Mouse (Mus musculus) adipocyte (in vitro differentiated cells): ENCODE data around the gene Slc16a9.
"Not testable (repeated sequence)": the region's sequence is repeated elsewhere in the genome, so short reads cannot be mapped to it uniquely, and the experiment has no call there.

Source experiments
- DNase-seq: peaks from one replicate; pipeline ENCODE4 v3.0.0-alpha.2; 2016; ENCODE audit warnings: low spot score

Slc16a9 gene

GRCm38 (mm10) chr10:70244921-70245558, at the start of gene Slc16a9:
Gene Slc16a9 (plus strand): TSS chr10:70245100.
- no peak for DNase-seq

DNA sequence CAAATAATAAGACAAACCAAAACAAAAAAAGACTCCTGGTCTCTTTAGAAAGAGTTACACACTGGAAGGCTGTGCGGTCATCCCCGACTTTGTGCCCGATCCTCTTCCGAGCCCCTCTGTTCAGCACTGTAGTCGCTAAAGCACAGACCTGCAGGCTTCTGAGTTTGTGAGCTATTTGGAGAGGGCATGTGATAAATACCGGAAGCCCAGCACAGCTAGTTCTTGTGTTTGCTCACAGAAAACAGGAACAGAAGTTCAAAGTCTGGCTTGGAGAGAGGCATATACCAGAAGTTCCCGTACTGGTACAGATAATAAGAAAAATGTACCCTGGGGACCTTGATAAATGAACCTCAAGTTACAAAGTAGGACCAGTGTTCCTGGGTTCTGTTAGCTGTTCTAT, 49.6 kb upstream of the Slc16a9 start:
- no peak for DNase-seq

- peak; percentile 42 for DNase-seq
These were observed 49.1 kb upstream of the Slc16a9 start for GRCm38 (mm10) chr10:70195786-70196185.

DNA sequence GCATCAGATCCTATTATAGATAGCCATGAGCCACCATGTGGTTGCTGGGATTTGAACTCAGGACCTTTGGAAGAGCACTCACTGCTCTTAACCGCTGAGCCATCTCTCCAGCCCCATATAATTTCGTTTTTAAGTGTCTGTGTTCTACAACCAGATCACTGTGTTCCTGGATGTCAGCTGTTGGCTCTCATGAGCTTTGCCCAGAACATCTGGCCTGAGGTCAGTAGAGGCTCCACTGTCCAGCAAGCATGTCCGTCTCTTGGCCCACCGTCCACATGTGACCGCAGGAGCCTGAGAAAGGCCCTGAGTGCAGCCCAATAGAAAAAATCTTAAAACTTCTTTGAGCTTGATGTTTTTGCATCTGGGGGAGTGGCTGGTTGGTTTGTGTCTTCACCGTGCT, 48.2 kb upstream of the Slc16a9 start:
- DNase-seq = no peak

GRCm38 (mm10) chr10:70197601-70198000, 47.3 kb upstream of the Slc16a9 start:
- no peak for DNase-seq

DNA sequence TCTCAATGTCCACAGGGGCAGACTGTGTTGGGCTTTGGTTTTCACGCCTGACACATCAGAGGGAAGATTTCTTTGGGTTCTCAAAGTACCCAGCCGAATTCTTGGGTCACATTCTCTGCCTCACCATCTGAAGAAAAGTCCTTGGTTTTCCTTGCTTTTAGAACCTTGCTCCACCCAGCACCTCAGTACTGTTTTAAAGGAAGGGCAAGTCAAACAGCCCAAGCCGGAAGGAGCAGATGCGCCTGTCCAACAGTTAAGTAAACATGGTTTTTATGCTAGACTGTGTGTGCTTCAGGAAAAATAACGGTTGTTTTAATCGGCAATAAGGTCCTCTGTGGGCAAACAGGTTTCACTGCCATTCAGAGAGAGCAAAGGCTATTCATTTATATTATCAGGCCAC, 46.9 kb upstream of the Slc16a9 start:
- DNase-seq = no peak

- no peak for DNase-seq
These were observed 45.9 kb upstream of the Slc16a9 start for GRCm38 (mm10) chr10:70198951-70199463.

DNA sequence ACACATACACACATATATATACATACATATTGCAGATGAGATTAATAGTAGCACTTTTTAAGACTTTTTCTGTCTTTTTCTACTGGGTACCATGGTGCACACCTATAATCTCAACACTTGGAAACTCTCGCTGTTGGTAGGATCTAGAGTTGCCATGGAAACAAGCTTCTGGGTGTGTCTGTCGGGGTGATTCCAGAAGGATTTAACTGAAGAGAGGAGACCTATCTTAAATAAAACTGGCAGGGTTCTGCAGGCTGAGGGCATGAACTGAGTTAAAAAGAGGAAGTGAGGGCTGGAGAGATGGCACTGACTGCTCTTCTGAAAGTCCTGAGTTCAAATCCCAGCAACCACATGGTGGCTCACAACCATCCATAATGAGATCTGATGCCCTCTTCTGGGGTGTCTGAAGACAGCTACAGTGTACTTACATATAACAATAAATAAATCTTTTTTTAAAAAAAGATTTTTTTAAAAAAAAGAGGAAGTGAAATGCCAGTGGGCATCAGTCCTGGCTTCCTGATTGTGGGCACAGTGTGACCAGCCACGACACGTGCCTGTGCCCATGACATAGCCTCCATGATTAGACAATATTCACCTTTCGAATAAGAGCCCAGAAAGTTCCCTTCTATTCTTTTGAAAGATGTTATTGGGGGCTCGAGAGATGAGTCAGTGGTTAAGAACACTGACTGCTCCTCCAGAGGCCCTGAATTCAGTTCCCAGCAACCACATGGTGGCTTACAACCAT, 45.3 kb upstream of the Slc16a9 start:
- no peak for DNase-seq

- no peak for DNase-seq
These were observed 43.9 kb upstream of the Slc16a9 start for GRCm38 (mm10) chr10:70200889-70201500.

- DNase-seq = no peak
These were observed 40.1 kb upstream of the Slc16a9 start, which contains the start of gene Mrln for GRCm38 (mm10) chr10:70204505-70205399. Gene Mrln (plus strand): TSS chr10:70204664.

- no peak for DNase-seq
These were observed 33.6 kb upstream of the Slc16a9 start for GRCm38 (mm10) chr10:70211281-70211680.

- DNase-seq = no peak
These were observed 23.9 kb upstream of the Slc16a9 start for GRCm38 (mm10) chr10:70220971-70221370.

DNA sequence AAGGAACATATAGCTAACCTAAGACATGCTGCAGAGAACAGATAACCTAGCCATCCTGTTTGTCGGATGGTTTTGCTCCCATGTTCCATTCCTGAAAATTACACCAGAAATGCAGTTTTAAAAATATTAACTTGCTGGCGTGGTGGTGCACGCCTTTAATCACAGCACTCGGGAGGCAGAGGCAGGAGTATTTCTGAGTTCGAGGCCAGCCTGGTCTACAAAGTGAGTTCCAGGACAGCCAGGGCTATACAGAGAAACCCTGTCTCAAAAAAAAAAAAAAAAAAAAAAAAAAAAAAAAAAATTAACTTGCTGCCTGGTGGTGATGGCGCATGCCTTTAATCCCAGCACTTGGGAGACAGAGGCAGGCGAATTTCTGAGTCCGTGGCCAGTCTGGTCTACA, 22.7 kb upstream of the Slc16a9 start:
- DNase-seq = not testable (repeated sequence)

DNA sequence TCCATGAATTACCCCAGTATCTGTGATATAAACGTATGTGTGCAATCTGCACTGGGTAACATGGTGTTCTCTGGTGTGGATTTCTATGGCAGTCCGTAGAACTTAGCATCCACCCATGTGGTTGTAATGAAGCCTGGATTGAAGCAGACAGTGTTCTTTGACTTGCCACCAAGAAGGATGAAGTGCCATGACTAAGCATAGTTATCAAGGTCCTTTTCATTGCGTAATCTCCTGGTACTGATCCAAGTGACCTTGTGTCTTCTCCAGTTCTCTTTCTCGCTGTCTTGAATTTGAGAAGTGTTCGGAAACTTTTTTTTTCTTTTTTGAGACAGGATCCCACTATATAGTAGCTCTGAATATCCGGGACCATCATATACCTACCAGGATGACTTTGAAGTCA, 20.3 kb upstream of the Slc16a9 start:
- peak; percentile 25 for DNase-seq

GRCm38 (mm10) chr10:70225760-70226159, 19.1 kb upstream of the Slc16a9 start:
- DNase-seq = no peak

- no peak for DNase-seq
These were observed 18.3 kb upstream of the Slc16a9 start for GRCm38 (mm10) chr10:70226608-70227007.

DNA sequence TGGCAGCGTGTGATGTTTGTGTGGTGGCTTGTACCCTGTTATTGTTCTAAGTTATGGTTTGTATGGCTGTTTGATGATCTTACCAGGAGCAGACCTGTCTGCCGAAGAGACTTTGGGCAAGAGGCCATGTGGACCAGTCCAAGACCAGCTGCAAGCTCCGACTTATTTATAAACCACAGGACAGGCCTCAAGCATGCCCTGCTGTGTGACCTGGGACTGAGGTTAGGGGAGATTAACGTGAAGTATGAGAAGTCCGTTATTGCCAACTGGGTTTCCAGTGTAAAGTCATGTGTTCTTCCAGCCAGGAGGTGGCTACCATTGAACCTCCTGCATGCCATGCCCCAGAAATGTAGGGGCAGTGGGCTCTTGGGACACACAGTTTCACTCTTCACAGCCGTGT, 14.5 kb upstream of the Slc16a9 start:
- DNase-seq = no peak

DNA sequence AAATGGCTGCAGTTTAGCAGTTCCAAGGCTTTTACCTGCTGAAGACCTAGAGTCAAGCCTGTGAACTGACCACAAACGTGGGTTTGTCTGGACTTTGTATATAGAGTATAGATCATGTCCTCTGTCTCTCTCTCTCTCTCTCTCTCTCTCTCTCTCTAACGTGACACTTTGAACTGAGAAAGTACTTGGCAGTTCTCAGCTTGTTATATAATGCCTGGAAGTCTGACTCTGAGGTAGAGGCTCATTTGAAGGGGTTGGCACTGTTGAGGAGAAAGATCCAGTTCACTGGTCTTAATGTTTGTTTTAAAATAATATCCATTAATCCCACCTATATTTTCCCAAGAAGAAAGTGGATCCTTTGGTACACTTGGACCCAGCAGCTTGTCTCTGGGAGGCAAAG, 7.0 kb upstream of the Slc16a9 start:
- no peak for DNase-seq

DNA sequence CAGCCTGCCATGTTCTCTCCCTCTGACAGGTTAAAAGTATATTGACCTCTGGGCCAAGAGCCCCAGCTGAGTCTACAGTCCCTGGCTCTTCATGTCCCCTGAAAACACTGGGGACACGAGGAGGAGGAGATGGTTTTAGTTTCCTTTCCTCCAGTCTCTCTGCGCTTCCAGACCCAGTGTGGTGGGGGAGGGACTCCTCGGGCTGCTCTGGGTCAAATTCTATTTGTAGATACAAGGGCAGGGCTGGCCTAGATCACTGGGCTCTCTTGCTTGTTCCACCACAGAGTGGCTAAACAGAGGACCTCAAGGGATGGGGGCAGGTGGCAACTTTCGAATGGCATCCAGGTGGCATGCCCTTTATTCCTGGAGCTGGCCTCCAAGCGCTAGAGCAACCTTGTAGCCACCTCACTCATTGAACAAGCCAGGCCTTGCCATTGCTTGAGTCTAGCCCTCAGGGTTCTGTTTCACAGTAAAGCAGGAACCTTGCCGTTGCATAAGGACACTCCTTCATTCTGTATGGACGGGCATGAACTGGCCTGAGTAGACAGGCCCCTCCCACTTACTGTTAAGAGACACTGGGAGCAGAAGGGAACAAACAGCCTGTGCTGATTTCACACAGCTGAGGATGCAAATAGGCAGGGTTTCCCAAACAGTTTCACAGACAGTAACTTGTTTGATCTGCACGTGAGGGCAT, 2.0 kb upstream of the Slc16a9 start:
- no peak for DNase-seq

DNA sequence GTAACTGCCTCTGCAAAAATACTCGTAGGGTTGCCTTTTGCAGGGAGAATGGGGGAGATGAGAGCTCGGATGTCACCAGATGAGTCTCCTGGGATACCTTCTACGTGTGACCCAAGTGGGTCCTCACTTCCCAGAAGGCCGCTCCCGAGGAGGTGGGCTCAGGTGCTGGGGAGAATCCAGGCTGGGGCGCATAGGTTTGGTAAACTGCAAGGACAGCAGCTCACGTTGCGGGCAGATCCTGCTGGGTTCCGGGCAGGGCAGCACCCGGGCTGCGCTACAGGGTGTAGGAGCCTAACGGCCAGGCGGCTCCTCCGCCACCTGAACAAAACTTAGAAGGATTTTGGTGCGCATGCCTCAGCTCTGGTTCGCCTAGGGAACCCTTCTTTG, 652 bp downstream of the Slc16a9 start:
- no peak for DNase-seq

DNA sequence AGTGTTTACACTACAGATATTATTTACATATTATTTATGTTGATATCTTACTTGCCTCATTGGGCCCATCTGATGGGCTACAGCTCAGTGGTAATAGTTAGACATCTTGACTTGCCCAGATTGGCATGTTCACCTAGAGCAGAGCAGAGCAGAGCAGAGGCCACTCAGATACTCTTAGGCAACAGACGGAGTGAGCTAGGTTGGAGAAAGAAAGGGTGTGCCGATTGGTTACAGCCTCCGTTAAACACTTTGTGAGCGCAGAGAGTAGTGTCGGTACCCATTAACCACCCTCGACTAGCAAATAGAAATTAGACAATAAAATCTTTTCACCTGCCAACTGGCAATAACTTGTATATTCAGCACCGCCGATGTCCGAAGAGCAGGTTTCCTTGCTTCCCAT, 1.2 kb downstream of the Slc16a9 start:
- no peak for DNase-seq
